Mouse (Mus musculus) induced T-regulatory cell, adult 2 months (primary cell): ENCODE measurements around the gene Exoc3l.
"Not testable (repeated sequence)": the region's sequence is repeated elsewhere in the genome, so short reads cannot be mapped to it uniquely, and the experiment has no call there.

Source experiments
- DNase-seq: peaks from one replicate; pipeline ENCODE4 v3.0.0-alpha.2; 2012; ENCODE audit warnings: low read depth

The Exoc3l gene

DNA sequence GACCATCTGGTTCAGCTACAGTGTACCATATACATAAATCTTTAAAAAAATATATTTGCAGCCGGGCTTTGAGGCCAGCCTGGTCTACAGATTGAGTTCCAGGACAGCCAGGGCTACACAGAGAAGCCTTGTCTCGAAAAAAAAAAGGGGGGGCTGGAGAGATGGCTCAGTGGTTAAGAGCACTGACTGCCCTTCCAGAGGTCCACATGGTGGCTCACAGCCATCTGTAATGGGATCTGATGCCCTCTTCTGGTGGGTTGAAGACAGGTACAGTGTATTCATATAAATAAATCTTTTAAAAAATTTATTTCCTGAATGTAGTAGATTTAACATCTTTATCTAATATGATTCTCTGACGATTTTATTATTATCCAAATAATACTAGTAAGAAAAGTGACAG, 4.1 kb downstream of the Exoc3l start:
- peak; percentile 29 for DNase-seq

DNA sequence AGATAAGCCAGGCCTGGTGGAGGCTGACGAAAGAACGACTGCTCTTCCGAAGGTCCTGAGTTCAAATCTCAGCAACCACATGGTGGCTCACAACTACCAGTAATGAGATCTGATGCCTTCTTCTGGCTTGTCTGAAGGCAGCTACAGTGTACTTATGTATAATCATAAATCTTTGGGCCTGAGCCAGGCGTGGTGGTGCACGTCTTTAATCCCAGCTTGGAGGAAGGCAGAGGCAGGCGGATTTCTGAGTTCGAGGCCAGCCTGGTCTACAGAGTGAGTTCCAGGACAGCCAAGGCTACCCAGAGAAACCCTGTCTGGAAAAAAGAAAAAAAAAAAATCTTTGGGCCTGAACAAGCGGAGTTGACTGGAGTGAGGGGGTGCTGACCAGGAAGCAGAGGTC, 4.5 kb downstream of the Exoc3l start:
- DNase-seq = not testable (repeated sequence)

DNA sequence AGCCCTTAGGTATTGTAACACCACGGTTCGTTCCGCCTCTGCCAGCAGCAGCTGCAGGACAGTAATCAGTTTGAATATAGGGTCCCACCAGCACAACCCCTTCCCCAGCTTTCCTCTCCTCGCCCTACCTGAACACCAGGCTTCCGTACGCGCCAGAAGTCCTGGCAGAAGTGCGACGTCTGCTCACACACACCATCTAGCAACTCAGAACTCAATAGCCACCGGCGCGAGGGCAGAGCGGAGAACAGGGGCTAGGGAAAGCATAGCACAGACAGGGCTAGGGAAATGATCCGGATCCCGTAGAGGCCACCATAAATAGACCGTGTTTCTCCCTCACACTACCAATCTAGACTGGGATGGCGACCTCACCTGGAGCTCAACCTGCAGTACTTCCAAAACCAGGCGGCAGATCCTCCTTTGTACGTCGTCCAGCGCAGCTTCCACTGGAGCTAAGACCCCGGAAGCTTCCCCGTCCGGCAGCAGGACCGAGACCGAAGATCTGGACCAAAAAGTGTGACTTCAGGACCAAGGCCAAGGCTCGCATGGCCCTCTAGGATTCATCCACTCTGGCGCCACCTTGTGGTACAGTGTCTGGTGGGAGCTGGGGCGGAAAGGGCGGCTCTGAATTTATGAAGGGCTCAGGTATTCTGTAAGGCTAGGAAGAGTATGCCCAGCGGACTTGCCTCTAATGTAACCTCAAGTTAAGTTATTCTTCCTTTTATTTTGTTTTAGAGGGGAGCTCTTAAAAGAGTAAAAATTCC, 5.2 kb downstream of the Exoc3l start:
- DNase-seq = peak; percentile 96

DNA sequence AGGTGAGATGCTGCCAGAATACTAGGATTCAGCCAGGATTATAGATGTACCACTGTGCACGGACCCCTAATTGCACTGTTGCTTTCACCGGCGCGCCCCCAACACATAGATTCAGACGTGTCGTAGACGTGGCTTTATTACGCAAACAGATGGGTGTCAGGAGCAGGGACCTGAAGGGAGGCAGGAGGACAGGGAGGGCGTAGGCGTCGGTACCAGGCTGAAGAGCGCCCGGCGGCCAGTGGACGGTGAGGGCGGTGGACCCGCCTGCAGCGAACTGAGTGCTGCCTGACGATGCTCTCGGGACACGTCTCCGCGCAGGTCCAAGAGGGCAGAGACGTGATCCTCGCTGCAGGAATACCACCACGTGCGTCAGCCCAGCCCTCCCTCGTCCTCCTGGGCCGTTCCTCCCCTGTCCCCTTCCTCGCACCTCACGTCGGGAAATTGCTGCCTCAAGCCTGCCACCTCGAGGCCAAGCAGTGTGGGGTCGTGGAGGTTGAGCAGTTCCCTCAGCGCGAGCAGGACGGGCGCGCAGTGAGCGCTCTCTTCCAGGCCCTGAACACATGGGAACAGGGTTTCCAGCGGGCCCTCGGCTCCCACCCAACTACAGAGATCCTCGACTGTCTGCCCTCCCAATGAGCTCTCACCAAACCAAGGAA, 6.0 kb downstream of the Exoc3l start, which contains the start of gene 4931428F04Rik:
Gene 4931428F04Rik, minus strand, starts transcription at position 60 of the 656 bp plus-strand sequence.
- DNase-seq = peak; percentile 72

DNA sequence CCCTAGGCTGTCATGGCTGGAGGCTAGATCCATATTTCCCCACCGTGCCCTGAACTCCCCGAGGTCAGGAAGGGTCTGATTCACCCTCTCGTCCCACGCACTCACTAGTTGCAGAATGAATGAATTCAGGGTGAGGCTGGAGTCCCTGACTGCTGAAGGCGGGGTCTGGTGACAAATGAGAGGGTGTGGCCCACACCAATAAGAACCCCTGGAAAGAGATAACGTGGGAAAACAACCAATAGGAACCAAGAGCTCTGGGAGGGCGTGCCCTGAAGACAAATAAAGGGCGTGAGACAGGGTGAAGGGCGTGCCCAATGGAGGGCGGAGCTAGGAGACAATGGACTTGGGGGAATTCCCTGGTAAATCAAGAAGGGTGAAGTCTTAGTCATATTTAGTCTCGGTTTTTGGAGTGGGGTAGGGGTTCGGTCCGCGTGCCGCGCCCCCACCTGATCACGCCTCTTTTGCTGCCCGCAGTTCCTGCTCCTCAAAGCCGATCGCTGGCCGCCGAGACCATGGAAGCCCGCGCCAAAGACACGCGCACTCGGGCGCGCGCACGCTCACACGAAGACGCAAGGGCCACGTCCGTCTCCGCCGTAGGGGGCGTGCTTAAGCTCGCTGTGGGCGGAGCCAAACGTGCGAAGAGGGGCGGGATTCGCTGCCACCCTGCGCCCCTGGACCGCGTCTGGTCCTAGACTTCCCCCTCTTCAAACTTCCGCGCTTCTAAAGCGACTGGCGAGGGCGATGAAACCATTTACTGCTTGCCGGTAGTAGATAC, 6.8 kb downstream of the Exoc3l start:
- peak; percentile 98 for DNase-seq

DNA sequence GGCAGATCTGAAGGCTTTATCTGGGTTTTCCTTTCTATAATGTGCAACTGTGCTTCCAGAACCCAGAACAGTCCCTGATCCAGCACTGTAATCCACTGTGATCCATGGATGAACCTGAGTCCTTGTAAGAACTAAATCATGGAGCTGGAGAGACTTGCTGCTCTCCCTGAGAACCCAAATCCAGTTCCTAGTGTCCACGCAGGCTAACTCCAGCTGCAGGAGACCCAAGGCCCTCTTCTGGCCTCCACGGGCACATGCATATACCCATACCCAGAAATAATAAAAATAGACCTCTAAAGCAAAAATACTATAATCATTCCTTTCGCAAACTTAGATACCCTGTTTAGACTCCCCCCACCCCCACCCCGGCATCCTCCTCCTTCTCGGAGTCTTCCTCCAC, 7.7 kb downstream of the Exoc3l start:
- no peak for DNase-seq

DNA sequence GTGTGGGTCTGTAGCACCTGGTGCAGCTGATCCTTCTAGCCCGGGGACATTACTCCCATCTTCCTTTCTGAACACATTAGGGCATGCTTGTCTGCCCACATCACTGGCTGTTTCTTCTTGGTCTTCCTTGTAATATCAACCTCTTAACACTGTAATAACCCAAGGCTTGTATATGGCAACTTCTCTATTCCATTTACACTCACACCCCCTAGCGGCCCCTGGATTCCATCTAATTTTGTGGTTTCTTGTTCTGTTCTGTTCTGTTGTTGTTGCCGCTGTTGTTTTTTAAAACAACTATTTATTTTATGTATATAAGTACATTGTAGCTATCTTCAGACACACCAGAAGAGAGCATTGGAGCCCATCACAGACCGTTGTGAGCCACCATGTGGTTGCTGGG, 9.0 kb downstream of the Exoc3l start:
- DNase-seq = peak; percentile 29

DNA sequence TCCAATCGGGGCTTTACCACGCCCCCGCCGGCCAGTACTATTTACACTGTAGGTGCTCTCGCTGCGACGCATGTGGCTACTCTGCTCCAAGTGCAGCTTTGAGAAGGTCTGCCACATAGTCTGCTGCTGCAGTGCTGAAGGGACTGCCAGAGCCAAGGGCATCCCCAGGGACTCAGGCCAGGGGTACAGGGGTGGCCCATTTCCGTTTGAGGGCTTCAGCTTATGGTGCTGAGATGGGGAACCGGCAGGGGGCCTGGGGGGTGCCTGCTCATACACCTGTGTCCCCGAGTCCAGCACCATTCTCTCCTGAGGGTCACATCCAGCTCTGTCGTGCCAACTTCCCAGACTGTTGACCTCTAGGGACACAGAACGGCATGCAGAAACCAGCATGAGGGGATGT, 10.4 kb downstream of the Exoc3l start:
- no peak for DNase-seq

DNA sequence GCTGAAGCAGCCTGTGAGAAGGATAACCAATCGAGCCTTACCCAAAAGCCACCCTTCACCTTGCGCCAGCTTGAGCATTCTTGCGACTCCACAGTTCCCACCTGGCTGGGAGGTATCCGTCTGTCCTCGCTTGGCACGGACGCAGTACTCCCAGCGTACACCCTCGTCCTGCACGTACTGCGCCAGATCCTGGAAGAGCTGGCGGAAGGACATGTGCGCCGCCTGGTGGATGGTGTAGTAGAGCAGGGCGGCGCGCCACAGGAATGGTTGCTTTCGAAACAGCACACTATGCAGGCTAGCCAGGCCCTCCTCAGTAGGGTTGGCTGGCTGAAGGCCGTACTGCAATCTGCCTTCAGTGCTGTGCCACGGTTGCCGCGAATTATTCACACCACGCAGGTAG, 12.8 kb downstream of the Exoc3l start:
- DNase-seq = peak; percentile 70

DNA sequence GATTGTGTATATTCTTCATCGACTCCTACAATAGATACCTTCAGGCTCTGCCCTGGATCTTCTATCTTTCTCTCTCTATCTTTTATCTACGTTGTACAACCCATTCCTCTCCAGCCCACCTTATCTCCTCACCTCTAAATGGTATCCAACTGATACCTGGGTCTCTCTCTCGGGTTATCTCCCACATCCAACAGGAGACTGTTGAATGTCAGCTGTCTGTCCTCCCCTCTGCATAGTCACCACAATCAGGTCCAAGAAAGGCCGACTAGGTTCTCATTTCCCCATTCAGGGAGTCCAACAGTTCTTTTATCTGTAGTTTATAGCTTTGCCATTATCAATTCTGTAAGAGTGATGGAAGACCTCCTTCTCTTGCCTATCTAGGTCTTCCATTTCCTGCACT, 13.7 kb downstream of the Exoc3l start:
- DNase-seq = no peak

DNA sequence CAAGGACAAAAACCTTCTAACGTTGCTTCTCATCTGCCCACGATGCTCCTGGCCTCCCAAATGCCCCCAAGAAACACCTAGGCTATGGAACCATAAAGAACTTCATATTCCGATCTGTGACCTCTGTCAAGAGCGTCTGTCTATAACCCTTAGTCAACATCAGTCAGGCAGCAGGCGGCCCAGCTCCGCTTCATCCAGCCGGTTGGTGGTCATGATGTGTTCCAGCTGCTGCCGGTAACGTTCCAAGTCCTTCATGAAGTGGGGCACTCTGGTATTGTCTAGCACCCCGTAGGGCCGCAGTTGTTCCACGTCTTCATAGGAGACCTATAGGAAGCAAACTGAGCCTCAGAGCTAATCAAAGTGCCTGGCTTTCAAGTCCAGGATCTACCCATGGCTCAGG, 14.1 kb downstream of the Exoc3l start:
- DNase-seq = no peak

DNA sequence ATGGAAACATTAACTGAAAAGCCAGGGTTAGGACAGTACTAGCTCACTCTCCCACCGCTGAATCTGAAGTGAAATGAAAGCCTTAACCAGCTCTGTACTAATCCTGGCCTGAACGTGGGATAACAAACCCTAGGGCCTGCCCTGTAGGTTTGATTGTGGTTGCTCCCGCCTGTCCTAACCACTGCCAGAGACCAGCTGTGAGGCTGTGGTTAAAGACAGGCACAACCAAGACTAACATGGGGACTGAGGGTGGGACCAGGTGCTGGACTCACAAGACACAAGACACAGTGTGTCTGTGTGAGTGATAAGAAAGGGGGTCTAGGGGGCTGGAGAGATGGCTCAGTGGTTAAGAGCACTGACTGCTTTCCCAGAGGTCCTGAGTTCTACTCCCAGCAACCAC, 15.3 kb downstream of the Exoc3l start:
- DNase-seq = no peak

DNA sequence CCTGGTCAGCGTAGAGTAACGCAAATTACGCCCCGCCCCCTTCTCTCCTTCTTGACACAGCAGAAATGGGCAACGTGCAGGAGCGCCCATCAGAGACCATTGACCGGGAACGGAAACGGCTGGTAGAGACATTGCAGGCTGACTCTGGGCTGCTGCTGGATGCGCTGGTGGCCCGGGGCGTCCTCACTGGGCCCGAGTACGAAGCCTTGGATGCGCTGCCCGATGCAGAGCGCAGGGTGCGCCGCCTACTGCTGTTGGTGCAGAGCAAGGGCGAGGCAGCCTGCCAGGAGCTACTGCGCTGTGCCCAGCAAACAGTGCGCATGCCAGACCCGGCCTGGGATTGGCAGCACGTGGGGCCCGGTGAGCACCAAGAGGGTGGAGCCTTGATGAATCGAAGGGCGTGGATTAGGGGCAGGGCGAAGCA, 17.0 kb downstream of the Exoc3l start:
- DNase-seq = peak; percentile 73

DNA sequence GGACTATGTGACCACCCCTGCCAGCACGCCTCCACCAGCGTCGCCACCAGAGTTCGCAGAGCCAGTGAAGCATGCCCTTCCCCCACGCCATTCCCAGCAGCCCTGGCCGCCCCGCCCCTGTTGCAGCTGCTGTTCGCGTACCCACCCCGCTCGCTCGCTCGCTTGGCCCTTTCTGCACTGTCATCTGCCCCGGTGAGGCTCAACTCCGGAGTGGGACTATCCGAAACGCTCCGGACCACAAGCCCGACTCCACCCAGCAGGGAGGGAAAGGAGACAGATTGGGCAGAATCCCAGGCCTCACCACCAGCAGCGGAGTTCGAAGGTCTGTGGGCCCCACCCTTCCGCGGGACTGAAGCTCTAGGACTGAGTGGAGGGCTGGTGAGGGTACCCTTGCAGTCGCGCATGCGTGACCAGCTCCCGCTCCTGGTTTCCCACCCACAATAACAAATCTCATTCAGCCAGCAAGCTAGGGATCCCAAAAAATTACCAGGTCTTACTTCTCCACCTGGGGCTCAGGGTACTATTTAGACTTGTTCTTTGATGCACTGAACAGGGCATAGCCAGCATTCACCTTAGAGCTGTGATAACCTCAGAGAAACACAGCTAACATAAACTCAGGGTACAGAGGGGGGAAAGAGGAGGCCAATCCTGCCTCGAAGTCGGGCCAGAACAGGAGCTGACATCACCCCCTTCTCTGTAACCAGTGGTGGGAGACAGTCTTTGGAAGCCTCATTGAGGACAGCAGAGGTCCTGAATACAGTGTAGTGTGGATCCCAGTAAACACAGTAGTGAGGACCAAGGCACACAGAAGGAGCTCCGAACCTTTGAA, 19.4 kb downstream of the Exoc3l start:
- peak; percentile 35 for DNase-seq

DNA sequence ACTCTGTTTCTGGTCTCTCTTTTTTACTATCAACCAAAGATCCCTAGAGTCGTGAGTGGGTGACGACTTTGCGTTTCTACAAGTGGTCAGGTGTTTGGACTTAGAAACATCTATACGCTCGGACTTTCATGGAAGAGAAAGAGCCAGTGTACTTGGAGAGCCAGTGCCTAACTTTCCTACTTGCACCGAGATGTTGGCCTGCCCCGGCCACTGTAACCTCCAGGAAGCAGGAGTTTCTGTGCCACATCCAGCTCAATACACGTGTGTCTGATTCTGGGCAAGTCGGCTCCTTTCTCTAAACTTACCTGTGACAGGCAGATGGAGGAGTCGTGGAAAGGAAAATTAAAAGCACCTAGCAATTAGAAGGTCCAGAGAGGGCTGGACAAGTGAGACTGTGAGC, 20.1 kb downstream of the Exoc3l start, which contains the start of gene Nol3:
Gene Nol3, plus strand, starts transcription at position 301 of the 400 bp plus-strand sequence.
- no peak for DNase-seq

DNA sequence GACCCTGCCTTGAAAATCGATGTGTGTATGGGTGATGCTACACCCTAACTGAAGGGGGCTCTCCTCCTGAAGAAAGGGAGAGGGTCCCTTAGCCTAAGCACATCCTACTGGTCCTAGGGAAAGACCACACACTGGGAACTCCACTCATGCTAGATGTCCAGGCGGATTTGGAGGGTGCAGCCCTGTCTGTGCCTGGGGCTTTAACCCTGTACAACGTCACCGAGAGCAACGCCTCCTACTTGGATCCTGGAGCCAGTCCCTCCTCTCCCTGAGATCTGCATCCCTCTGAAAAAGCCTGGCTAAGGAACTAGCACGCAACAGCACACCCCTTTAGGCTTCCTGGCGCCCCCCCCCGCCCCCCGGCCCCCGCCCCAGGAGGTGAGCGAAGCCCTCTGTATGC, 20.5 kb downstream of the Exoc3l start:
- no peak for DNase-seq

DNA sequence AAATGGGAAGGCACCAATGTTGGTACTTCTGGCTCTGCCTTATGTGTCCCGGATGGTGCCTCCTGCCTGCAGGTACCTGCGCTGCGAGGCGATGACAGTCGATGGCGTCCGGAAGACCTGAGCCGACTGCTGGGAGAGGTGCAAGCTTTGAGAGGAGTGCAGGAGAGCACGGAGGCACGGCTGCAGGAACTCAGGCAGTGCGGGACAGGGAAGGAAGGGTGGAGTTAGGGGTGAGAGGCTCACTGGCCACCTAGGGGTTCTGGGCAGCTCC, 25.1 kb downstream of the Exoc3l start:
- DNase-seq = no peak

DNA sequence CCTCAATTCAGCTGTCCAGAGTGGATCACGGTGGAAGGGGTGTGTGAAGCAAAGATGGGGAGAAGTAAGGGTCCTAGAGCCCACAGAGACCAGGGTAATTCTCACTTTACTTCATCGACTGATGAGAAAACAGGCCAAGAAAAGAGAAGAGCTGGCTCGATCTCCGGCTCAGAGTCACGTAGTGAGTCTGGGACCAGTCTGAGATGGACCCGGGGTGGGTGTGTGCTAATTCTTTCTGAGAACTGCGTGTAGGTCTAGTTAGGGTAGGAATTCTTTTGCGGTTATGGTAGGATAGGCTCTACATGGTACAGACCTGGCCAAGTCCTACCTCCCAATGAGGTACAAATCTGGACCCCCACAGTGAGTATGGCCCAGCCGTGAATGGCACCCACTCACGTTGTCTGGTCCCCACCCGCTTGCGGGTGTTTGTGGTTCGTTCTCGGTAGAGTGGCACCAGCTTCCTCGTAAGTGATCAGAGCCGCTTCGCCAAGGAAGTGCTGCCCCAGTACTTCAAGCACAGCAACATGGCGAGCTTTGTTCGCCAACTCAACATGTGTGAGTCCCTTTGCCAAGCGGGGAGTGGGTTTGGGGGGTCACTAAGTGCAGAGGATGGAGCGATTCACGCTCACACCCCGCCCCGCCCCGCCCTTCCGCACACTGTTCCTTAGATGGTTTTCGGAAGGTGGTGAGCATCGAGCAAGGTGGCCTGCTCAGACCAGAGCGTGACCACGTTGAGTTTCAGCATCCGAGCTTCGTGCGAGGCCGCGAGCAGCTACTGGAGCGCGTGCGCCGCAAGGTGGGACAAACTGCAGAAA, 25.6 kb downstream of the Exoc3l start:
- DNase-seq = peak; percentile 47

DNA sequence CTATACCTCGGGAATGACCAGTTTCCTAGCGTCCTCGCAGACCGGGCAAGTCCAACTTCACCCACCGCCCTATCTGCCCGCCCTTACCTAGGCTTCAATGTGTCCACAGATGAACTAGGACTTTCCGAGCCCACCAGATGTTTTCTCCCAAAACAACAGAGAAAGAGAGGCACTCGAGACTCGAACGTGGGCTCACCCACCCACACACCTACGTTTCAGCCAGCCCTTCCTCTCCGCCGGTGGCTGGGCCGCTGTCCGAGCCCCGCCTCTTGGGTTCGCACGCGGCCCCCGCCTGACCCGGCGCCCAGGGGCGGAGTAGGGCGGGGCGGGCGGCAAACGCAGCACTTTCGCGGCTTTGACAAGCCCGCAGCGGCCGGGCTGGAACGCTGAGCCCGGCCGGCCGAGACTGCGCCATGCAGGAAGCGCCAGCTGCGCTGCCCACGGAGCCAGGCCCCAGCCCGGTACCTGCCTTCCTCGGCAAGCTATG, 26.4 kb downstream of the Exoc3l start, which contains the start of gene Hsf4:
Gene Hsf4, plus strand, starts transcription at position 341 of the 487 bp plus-strand sequence.
- DNase-seq = peak; percentile 59

DNA sequence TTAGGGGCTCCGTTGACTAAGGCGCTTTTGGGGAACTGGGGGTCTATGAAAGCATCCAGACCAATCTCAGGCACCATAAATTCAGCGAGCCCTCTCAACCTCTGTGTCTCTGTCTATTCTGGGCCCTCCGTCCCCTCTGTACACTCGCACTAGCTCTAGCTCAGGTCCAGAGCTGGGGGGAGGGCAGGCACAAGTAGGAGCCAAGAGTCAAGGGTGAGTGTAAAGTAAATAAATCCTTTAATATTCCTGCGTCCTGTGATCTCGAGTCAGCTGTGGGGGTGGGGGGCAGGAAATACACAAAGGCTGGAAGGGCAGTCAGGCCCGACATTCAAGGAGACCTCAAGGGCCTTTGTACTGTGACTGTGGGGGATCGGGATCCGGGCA, 26.8 kb downstream of the Exoc3l start:
- no peak for DNase-seq
